Mouse (Mus musculus): Measurements from ENCODE around the gene Smim24. TPM values are rescaled to one million over a fixed set of nuclear protein-coding genes. Genes with fewer than 3 reads are reported as not detected.

The Smim24 gene
- total RNA-seq (2023; ENCODE audit: inconsistent age) = 4.3 to 7.4 TPM (median 6.4 TPM) in 4 replicates

DNA sequence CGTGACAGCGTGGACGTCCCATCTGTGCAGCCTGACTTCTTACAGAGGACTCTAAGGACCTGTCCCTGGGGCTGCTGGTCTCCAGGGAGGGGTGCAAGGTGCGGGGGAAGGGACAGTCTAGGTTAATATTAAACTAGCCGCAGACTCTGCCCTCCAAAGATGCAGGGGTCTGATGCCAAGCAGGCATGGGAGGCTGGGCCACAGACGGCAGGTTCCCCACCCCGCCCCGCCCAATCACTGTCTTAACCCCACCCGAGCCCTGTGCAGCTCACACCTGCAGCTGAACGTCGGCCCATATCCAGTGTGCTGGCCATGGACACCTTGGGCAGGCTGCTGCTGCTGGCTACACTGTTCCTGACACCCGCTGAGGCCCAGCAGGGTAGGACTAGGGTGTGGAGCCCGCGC lies at the start of gene Smim24:
Gene Smim24, plus strand, starts transcription at position 271 of the 405 bp plus-strand sequence.

GRCm38 (mm10) chr10:81350351-81351063 lies 42.3 kb upstream of the Smim24 start, which contains the start of gene Hmg20b:
Gene Hmg20b, minus strand, starts transcription at chr10:81350480.

GRCm38 (mm10) chr10:81356991-81357844 lies 35.6 kb upstream of the Smim24 start, which contains the start of gene Mfsd12:
Gene Mfsd12, plus strand, starts transcription at chr10:81357491.

DNA sequence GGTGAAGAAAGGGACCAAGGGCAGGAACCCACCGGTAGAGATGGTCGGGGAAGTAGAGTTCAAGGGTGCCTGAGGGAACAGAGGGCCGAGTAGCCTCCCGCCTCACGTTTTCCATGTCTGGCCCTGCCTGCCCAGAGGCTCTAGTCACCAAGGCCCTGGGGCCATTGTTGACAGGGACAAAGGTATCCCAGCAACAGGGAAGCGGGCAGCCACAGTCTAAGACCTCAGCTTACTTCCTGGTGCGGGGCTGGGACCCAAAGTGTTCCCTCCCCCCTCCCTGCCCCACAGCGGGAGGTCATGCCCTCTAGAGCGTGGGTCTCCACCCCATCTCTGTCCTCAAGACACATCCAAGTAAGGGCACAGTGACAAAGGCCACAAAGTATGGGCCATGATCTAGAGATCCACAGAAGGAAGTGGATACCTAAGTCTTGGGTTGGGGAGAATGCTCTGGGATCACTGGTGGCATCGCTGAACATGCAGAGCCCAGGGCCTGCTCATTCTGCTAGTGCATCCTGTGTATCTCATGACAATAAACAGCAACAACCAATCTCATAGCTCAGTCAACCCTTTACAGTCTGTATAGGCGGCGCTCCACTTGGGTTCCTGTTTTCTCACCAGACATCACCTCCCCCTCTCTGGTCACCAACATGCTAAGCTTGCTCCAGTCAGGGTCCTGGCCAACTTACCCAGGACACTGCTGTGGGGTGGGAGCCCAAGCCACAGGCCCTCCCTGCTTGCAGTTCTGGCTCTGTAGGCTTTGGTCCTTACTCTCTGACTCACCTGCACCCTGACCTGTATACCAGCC lies 27.0 kb upstream of the Smim24 start, which contains the start of gene 4930404N11Rik:
Gene 4930404N11Rik, minus strand, starts transcription at position 145 of the 805 bp plus-strand sequence.

GRCm38 (mm10) chr10:81377793-81378552 lies 14.9 kb upstream of the Smim24 start, which contains the start of gene Fzr1:
Gene Fzr1, minus strand, starts transcription at chr10:81378516.

DNA sequence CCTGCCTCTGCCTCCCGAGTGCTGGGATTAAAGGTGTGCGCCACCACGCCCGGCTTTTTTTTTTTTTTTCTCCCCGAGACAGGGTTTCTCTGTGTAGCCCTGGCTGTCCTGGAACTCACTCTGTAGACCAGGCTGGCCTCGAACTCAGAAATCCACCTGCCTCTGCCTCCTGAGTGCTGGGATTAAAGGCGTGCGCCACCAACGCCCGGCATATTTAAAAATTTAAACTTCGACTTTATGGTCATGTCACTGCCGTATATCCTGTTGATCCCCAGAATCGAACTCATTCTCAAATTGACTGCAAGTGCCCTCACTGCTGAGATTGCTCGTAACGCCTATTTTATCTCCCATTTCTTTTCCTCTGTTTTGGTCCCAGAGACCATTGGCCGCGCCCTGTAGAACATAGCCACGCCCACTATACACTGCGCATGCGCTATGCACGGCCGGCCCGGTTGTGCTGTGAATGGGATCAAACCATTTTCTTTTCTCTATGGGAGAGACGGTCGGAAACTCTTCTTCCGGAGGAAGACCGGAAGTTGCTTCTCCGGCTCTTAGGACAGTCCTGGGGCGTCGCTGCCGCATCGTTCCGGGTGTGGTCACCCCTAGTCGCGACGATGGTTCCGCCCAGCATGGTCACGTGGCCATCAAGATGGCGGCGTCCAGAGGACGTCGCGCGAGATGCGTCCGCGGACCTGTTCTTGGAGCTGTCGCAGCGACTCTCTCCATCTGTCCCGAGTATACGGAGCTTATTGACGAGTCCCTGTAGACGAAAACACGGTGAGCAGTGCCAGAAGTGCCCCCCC lies 8.8 kb upstream of the Smim24 start, which contains the start of the genes Dohh and Gm48551:
Gene Dohh, plus strand, starts transcription at position 627 of the 803 bp plus-strand sequence.
Gene Gm48551, plus strand, starts transcription at position 665 of the 803 bp plus-strand sequence.

GRCm38 (mm10) chr10:81388505-81389055 lies 4.3 kb upstream of the Smim24 start, which contains the start of gene Gm48552:
Gene Gm48552, plus strand, starts transcription at chr10:81389005.

Other genes with a start within 250 kb of the Smim24 start
- 56.6 to 67.0 TPM (median 64.0 TPM) in 4 replicates for gene Pias4, start 225.1 kb upstream of the Smim24 start, total RNA-seq (2023; ENCODE audit: inconsistent age)
- 2,010 to 2,056 TPM (median 2,036 TPM) in 4 replicates for gene Eef2, start 216.4 kb upstream of the Smim24 start, total RNA-seq (2023; ENCODE audit: inconsistent age)
- gene Dapk3, start 210.0 kb upstream of the Smim24 start, total RNA-seq (2023; ENCODE audit: inconsistent age) = 75.8 to 91.0 TPM (median 85.2 TPM) in 4 replicates
- not detected in 4 replicates for gene 4930442H23Rik, start 209.2 kb upstream of the Smim24 start, total RNA-seq (2023; ENCODE audit: inconsistent age)
- gene Nmrk2, start 191.0 kb upstream of the Smim24 start, total RNA-seq (2023; ENCODE audit: inconsistent age) = not detected in 4 replicates
- gene Atcay, start 162.2 kb upstream of the Smim24 start, total RNA-seq (2023; ENCODE audit: inconsistent age) = not detected in 4 replicates
- gene Zfr2, start 159.9 kb upstream of the Smim24 start, total RNA-seq (2023; ENCODE audit: inconsistent age) = 2.6 to 7.2 TPM (median 4.5 TPM) in 4 replicates
- gene Matk, start 140.1 kb upstream of the Smim24 start, total RNA-seq (2023; ENCODE audit: inconsistent age) = 22.2 to 31.3 TPM (median 26.5 TPM) in 4 replicates
- 128 to 138 TPM (median 136 TPM) in 4 replicates for gene Mrpl54, start 126.1 kb upstream of the Smim24 start, total RNA-seq (2023; ENCODE audit: inconsistent age)
- 41.2 to 44.0 TPM (median 42.6 TPM) in 4 replicates for gene Apba3, start 126.1 kb upstream of the Smim24 start, total RNA-seq (2023; ENCODE audit: inconsistent age)
- 12.7 to 18.0 TPM (median 17.5 TPM) in 4 replicates for gene Tjp3, start 101.5 kb upstream of the Smim24 start, total RNA-seq (2023; ENCODE audit: inconsistent age)
- 150 to 166 TPM (median 155 TPM) in 4 replicates for gene Pip5k1c, start 100.1 kb upstream of the Smim24 start, total RNA-seq (2023; ENCODE audit: inconsistent age)
- gene Cactin, start 71.9 kb upstream of the Smim24 start, total RNA-seq (2023; ENCODE audit: inconsistent age) = 45.1 to 49.2 TPM (median 46.9 TPM) in 4 replicates
- 3.0 to 4.6 TPM (median 3.8 TPM) in 4 replicates for gene Tbxa2r, start 64.3 kb upstream of the Smim24 start, total RNA-seq (2023; ENCODE audit: inconsistent age)
- 0.42 to 1.0 TPM (median 0.82 TPM) in 4 replicates for gene Gipc3, start 49.8 kb upstream of the Smim24 start, total RNA-seq (2023; ENCODE audit: inconsistent age)
- 64.5 to 77.9 TPM (median 72.9 TPM) in 4 replicates for gene Hmg20b, start 42.6 kb upstream of the Smim24 start, total RNA-seq (2023; ENCODE audit: inconsistent age)
- 9.2 to 15.5 TPM (median 12.6 TPM) in 4 replicates for gene Mfsd12, start 35.6 kb upstream of the Smim24 start, total RNA-seq (2023; ENCODE audit: inconsistent age)
- gene 4930404N11Rik, start 27.2 kb upstream of the Smim24 start, total RNA-seq (2023; ENCODE audit: inconsistent age) = 5.8 to 7.9 TPM (median 7.7 TPM) in 4 replicates
- 38.8 to 48.3 TPM (median 46.2 TPM) in 4 replicates for gene Fzr1, start 14.5 kb upstream of the Smim24 start, total RNA-seq (2023; ENCODE audit: inconsistent age)
- gene Dohh, start 8.6 kb upstream of the Smim24 start, total RNA-seq (2023; ENCODE audit: inconsistent age) = 33.2 to 44.7 TPM (median 38.4 TPM) in 4 replicates
- 1.4 to 2.8 TPM (median 1.9 TPM) in 4 replicates for gene Gm48551, start 8.6 kb upstream of the Smim24 start, total RNA-seq (2023; ENCODE audit: inconsistent age)
- gene Gm48552, start 4.0 kb upstream of the Smim24 start, total RNA-seq (2023; ENCODE audit: inconsistent age) = 1.8 to 11.0 TPM (median 4.5 TPM) in 4 replicates
- gene Nfic, start 62.6 kb downstream of the Smim24 start, total RNA-seq (2023; ENCODE audit: inconsistent age) = 15.2 to 21.2 TPM (median 16.2 TPM) in 4 replicates
- gene Celf5, start 89.7 kb downstream of the Smim24 start, total RNA-seq (2023; ENCODE audit: inconsistent age) = 0.13 TPM in 1 of 4 replicates, not detected in the others
- gene Ncln, start 103.3 kb downstream of the Smim24 start, total RNA-seq (2023; ENCODE audit: inconsistent age) = 110 to 118 TPM (median 115 TPM) in 4 replicates
- 50.5 to 55.7 TPM (median 53.1 TPM) in 4 replicates for gene S1pr4, start 107.1 kb downstream of the Smim24 start, total RNA-seq (2023; ENCODE audit: inconsistent age)
- gene Gna15, start 131.2 kb downstream of the Smim24 start, total RNA-seq (2023; ENCODE audit: inconsistent age) = 5.7 to 6.9 TPM (median 6.4 TPM) in 4 replicates
- 21.6 to 29.7 TPM (median 24.6 TPM) in 4 replicates for gene Gna11, start 152.1 kb downstream of the Smim24 start, total RNA-seq (2023; ENCODE audit: inconsistent age)
- gene Aes, start 166.4 kb downstream of the Smim24 start, total RNA-seq (2023; ENCODE audit: inconsistent age) = 319 to 355 TPM (median 326 TPM) in 4 replicates
- 4.0 to 6.9 TPM (median 4.3 TPM) in 4 replicates for gene Tle2, start 181.5 kb downstream of the Smim24 start, total RNA-seq (2023; ENCODE audit: inconsistent age)
- 0.74 to 1.9 TPM (median 1.7 TPM) in 3 of 4 replicates, not detected in the other for gene Tle6, start 208.0 kb downstream of the Smim24 start, total RNA-seq (2023; ENCODE audit: inconsistent age)
- 2.0 to 4.7 TPM (median 2.9 TPM) in 4 replicates for gene BC025920, start 213.2 kb downstream of the Smim24 start, total RNA-seq (2023; ENCODE audit: inconsistent age)
- gene Sirt6, start 234.7 kb downstream of the Smim24 start, total RNA-seq (2023; ENCODE audit: inconsistent age) = 18.6 to 26.0 TPM (median 23.9 TPM) in 4 replicates
- gene Ankrd24, start 235.5 kb downstream of the Smim24 start, total RNA-seq (2023; ENCODE audit: inconsistent age) = 2.6 to 3.3 TPM (median 2.7 TPM) in 4 replicates

All from B cell, adult (primary cell).